Mouse (Mus musculus) spleen, postnatal 36 days (tissue): ENCODE results near the gene Focad.

ENCODE experiments used
- DNase-seq, 2 experiments: peaks; one replicate each; pipeline ENCODE4 v3.0.0; 2022; ENCODE audit warnings: low spot score in 2 of 2, mixed read lengths in 1 of 2

Gene Focad

DNA sequence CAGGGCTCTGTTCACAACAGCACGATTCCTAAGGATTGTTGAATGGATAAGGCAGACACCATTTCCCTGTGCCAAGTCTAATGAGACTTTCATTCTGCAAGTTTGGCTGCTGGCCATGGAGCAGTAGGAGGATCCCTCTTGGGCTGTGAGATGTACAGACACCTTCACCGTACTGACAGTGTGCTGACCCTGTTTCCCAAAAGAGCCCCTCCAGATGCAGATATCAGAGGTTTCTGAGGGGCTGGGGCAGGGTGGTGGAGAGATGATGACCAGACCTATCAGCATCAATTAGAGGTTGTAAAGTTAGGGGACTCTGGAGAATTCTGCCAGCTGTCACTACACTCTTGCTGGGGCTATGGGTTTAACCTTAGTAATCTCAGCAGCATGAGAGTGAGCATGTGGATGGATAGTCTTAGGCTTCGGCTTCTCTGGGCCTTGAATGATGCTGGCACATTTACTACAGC is 115.0 kb downstream of the Focad start:
- DNase-seq, result no peak

DNA sequence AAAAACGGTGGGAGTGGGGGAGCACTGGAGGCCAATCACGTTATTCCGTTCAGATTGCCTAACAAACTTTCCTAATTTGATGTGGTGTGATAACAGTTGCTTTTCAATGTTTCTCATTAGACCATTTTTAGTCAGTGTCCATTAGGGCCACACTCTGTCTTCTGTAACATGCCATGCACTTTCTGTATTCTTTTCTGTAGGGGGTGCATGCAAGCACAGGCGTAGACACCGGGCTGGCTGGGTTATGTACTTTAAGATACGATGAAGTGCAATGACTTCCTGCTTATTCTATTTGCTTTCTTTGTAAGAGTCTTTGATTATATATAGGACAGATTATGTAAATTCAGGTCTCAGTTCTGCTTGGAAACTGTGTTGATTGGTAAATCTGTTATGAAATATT is 116.2 kb downstream of the Focad start:
- DNase-seq, result no peak

DNA sequence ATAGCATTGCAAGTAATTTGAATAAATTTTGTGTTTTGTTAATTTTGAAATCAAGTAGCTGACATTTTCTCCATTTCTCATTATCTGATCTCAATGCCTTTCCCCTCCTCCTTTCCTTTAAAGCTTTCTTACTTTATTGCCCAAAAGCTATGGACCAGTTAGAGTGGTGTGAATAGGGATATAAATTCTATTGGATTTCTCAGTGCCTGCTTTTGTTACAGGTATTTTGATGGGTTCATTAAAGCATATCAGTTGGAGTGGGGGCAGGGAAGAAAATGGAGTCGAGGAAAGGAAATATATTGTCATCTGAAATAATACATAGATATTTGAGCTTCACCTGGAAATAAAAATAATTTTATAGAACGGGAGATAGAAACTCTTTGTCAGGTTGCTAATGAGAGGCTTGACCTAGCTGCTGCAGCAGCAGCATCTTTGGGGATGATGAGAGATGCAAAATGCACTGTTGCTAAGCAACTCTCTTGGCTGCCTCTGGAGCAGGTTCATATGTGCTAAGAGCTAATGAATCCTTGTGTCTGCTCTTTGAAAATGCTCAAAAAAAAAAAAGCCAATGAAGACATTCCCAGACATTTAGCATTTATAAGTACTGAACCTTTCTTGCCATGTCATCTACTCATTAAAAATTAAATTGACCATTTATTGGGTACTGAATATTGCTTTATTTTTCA is 116.9 kb downstream of the Focad start:
- DNase-seq, result no peak

DNA sequence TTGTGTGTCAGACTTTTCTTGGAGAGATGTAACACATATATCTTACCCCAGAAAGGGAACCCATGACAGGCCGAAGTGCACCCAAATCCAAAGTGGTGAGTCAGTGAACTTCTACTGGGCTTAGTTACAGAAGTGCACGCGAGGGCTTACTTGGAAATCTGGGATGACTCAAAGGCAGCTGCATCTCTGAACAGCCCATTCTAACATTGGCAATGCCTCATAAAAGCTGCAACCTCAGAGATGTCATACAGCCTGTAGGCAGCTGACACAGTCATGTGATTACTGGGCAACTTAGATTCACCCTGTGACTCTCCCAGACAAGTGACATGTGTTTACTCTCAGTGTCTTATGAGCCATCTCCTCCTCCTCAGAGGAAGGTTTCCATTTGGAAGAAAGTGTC is 119.5 kb downstream of the Focad start:
- DNase-seq, result no peak

DNA sequence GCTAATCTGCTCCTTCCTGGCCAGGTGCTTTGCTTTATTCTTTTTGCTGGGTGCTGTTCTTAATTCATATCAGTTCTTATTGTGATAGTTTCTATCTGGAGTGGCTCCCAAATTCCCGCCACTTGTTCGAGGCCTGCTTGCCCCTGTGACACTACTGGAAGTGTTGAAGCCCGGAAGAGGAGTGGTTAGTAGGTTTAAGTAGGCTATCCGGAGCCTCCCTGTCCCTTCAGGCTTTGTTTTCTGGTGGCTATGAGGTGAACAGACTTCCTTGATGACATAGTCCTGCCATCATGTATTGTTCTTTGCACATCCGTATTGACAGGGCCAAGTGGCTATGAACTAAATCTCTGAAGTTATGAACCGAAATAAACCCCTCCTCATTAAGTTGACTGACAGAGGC is 123.9 kb downstream of the Focad start:
- DNase-seq, result no peak

DNA sequence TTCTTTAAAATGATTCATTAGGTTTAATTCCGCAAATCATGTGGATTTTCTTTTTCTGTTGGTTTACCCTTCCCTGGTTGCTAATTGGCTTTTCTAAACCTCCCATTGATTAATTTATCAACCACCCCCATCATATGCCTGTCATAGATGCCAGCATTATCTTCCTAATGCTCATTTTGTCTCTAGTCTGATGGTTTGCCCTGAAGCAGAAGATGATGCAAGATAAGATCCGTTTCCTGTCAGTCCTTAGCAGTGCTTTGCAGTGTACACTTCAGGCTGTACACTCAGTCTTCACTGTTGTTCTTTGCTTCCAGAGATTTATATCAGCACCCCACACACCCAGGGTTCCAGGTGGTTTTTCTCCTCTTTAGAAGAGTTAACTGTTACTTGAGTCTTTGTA is 124.4 kb downstream of the Focad start:
- DNase-seq, result no peak

DNA sequence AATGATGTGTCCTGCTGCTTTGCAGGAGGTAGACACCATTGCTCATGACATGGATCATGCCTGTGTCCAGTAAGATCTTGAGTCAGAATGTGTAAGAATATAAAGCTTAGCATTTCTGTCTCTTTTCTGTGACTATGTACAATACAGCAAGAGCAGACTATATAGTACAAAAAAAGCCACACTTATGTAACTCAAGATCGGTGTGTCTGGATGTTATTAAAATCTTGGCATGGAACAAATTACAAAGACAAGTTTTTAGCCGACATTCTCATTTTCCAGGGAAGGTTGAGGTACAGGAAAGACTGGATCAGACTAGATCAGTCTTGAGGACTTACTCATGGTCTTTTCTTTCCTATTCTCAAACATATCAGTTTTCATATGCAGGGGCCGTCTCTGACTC is 136.9 kb downstream of the Focad start:
- no peak for DNase-seq

DNA sequence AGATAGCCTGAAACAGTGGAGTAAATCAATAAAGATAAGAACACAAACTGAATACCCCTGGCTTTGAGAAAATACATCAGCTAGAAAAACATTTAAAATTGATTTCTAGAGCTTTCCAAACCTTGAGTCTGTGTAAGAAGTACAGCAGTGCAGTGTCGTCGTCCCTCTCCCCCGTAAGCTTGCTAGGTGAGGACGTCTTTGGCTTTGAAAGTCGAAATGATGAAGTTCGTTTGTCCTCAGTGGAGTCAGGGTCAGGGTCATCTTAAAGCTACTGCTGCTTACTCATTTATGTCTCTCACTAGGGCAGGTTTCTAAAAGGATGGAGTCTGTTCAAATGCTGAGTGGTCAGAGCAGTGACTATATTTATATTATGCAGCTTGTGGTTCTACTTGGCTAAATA is 141.5 kb downstream of the Focad start:
- DNase-seq, result no peak

DNA sequence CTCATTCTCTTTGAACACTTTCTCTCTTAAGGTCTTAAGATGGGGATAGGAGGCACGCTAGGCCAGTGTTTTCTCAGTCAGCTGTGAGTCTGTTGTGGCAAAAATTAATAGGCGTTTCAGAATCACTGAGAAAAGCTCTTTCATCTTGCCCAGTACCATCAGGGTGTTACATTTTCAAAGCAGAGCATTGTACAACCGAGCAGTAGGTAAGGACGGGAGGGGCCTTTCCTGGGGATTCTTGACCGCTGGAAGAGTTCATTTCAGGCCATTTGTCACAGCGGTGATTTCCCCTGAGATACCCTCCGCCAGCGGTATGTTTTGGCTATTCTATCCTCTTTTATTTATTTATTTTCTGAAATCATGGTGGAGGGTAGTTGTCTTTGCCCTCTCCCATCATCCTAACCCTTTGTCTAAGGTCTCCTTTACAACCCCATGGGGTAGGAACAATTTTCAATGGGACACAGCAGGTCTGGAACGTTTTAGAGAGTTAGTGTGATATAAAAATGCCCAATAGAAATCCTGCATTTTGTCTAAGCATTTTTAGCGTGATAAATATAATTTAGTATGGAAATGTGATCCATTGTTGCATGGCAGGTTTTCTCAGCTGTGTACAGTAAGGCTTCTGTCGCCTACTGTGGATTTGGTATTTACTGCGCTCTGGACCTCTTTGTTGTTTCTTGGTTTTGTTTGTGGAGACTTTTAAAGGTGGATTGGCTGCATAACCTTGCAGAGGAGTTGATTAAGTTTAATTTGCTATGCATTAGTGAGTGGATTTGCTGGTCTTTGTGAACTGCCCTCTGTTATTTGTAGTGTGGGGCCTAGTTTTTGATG is 142.7 kb downstream of the Focad start:
- DNase-seq, result no peak

DNA sequence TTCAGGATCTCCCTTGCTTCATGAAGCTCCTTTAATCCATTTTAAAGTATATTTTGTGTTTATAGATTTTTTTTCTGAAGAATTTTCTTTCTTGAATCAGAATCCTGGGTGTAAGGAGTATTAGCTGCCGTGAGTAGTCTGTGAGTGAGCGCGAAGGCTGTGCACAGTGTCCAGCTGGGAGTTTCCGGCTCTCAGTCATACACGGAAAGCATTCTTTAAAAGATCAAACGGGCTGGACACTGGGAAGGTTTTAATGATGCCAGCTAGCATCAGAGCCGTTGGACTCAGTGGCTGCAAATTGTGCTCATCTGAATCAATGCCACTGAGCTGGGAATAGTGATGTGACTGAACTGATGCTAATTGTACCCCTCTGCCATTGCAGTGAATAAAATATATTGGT is 143.9 kb downstream of the Focad start:
- DNase-seq, result no peak

DNA sequence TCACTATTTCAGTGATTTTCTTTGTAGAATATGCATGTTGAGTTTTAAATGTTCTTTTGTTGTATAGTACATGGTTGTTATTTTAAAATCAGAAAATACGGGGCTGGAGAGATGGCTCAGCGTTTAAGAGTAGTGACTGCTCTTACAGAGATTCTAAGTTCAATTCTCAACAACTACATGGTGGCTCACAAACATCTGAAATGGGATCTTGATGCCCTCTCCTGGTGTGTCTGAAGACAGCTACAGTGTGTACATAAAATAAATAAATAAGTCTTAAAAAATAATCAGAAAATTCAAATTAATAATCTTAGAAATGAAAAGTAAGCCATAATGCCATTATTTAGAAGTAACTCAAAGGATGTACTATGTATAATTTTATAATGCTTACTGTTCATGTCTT is 149.4 kb downstream of the Focad start:
- DNase-seq, result no peak

DNA sequence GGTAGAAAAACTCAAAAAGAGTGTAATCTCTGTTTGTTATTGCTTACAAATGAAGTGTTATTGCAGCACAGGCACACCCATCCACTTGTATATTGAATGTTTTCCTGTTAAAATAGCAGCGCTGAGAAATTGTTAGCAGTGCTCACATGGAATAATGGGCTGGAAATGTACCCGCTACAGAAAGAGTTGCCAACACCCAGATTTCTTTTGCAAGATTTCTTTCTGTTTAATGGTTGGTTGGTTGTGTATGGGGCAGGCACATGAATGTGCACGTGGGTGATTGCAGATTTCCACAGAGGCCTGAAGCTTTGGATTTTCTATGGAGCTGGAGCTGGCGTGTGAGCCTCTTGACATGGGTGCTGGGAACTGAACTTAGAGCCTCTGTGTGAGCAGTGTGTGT is 151.1 kb downstream of the Focad start:
- no peak for DNase-seq

DNA sequence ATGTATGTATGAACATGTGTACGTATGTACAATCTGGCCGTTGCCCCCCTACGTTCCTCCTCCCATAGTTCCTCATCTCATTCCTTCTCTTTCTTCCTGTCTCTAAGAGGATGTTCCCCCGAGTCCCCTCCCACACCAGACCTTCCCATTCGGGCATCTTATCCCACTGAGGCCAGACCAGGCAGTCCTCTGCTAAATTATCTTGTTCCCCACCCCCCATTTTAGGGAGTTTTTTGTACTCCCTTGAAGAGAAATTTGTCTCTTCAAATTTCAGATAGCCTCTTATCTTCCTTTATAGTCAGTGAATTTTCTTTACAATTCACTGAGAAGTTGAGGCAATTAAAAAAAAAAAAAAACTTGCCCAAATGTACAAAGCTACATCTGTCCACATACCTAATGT is 166.9 kb downstream of the Focad start:
- no peak for DNase-seq

DNA sequence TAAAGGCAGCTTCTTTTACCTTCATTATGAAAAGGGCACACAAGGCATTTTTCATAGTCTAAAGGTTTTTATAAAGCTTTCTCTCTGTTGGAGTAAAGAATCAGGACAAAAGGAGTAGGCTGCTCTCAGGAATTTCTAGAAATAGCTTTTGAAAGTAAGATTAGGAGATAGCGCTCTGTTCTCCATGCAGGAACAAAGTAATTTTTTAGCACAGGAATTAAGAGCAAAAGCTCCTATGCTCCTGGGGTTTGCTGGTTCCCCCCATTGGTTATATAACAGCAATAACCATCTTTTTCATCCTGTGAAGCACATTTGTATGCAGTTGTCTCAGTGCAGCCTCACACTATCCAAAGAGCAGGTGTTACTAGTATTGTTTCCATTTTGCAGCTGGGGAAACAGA is 170.1 kb downstream of the Focad start:
- no peak for DNase-seq

DNA sequence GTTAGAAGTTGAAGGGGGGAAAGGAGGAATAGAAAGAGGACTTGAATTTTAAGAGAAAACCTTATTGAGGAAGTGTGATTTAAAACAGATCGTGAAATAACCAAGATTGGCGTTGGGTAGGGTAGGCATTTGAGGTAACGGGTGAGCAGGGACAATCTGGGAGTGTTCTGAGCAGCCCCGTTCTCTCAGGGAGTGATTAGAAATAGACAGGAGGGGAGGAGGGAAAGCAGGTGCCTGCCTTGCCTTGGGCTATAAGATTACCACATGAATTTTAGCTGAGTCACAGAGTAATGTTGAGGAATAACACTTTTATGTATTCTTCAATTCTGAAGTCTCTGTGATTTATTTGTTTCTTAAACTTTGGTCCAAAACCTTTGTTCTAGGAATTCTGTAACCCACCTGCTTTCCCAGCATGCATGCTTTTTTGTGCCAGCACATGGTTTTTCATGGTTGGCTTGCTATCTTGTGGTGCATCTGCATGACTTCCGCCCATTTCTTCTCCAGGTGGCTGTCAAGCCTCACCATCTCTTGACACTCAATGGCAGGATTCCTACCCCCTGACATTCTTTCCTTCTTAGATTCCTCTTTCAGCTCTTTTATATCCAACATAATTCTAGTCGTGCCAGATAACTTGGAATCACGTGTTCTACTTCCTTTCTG is 176.1 kb downstream of the Focad start:
- no peak for DNase-seq

DNA sequence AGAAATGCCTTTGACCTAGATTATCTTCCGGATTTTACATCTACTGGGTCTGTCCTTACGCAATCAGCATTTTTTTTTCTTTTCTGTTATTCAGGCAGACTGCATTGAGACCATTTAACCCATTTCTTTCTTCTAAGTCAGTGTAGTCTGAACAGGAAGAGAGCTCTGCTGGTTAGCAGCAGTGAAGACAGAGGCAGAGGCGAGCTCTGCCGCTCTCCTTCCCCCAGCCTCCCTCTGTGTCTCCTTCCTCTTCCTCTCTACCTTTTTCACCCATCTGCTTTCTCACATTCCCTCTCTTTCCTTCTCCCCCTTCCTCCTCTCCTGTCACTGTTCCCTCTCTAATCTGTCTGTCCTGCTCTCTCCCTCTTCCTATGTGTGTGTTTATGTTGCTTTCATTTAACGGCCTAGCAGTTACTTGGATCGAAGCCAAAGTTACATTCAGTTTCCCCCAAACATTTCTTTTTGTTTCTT is 181.2 kb downstream of the Focad start:
- DNase-seq, result no peak

DNA sequence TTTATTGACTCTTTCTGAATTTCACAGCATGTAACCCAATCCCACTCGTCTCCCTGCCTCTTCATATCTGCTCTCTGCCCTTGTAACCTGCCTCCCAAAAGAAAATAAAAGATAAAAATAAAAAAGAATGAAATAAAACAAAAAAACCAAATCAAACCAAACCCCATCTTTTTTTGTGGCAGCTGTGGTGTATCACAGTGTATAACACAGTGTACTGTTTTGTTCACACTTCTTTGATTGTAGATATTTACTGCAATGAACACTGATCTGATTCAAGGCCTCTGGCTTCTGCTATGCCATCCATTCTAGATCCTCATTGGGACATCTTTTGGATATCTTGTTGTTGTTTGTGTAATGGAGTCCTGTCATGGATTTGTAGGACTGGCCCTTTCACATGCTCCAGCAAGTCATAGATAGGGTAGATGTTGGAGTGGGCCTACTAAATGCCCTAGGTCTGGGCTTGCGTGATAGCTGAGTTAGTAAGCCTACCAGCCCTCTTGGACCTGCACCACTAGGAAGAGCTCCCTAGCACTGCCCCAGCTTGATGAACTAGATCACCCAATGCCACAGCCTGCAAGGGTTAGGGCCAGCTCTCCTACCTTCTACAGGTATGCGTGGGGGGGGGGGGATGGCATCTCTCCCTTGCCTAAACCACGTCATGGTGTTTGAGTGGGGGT is 181.8 kb downstream of the Focad start:
- no peak for DNase-seq

DNA sequence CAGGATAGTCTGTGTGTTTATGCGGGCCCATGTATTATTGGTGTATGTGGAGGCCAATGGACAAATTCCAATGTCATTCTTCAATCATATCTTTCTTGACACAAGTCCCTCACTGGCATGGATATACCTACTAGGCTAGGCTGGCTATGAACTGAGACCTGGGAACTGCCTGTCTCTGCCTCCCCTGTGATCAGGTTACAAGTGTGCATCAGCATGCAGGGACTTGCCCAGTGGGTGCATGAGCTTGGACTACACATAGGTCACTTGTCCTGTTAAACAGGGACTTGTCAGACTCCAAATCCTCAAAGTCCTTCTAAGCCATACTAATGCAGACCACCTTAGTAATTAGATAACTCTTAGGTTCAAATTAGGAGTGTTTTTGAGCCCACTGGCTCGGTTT is 184.1 kb downstream of the Focad start:
- no peak for DNase-seq

DNA sequence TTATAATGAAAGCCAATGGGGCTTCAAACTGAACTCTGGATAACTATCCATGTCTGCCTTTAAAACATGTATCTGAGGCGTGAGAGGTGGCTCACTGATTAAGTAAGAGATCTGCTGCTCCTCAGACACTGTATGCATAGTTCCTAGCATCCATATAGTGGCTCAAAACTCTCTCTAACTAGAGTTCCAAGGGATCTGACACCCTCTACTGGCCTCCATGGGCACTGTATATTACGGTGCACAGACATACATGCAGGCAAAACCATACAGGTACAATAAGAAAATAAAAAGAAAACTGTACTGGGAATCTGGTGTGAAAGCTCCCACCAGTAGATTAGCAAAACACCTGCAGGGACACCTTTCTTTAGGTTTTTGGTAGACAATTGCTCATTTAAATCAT is 186.1 kb downstream of the Focad start:
- DNase-seq, result no peak

DNA sequence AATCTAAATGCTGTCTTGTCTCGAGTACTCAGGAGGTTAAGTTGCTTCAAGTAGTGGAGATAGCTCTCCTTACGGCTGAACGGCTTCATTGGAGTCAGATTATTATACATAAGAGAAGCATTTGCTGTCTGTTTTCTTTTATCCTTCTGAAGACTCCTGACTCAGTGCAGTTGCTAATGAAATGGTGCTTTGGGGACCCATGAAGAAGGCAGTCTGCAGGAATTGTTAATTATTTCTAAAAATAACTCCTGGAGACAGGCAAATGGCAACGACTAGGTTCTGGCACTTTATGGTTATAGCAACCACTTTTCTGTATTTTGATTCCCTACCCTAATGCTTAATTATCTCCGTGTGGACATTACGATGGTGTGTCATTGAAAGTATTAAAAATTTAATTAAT is 201.1 kb downstream of the Focad start:
- no peak for DNase-seq

DNA sequence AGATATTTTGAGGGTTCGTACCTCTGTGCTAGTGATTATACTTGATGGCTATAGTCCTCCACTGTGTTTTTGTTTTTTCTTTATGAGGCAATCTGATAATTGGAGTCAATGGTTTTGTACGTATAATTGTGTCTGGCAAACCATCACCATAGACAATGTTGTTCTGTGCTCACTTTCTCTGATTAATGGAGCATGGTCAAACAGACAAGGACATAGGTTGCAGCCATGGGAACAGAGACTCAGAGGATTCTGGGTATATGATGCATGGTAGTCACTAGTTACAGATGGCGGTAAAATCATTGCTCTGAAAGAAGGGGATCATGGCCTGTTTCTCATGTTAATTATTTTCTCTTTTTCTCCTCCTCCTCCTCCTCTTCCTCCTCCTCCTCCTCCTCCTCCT is 205.1 kb downstream of the Focad start:
- no peak for DNase-seq
